Mouse (Mus musculus): Measurements from ENCODE around the gene Ergic1.

Ergic1 gene

GRCm38 (mm10) chr17:26662978-26663683 lies 101.8 kb downstream of the Ergic1 start, which contains the start of gene Atp6v0e:
Gene Atp6v0e, plus strand, starts transcription at chr17:26663231.
- DNase-seq = peak; percentile 93 to 96

GRCm38 (mm10) chr17:26665600-26665999 lies 104.3 kb downstream of the Ergic1 start:
- no peak for DNase-seq

GRCm38 (mm10) chr17:26671268-26671667 lies 110.0 kb downstream of the Ergic1 start:
- no peak for DNase-seq

- DNase-seq = no peak
Measured at GRCm38 (mm10) chr17:26675845-26676244, 114.6 kb downstream of the Ergic1 start.

- peak; percentile 91 to 94 for DNase-seq
Measured at GRCm38 (mm10) chr17:26676252-26676615, 114.9 kb downstream of the Ergic1 start.

- peak; percentile 77 to 85 for DNase-seq
Measured at GRCm38 (mm10) chr17:26676616-26677376, 115.5 kb downstream of the Ergic1 start.

GRCm38 (mm10) chr17:26677711-26678637 lies 116.7 kb downstream of the Ergic1 start:
- DNase-seq = no peak

- no peak for DNase-seq
Measured at GRCm38 (mm10) chr17:26681276-26681675, 120.0 kb downstream of the Ergic1 start.

GRCm38 (mm10) chr17:26686334-26687000 lies 125.2 kb downstream of the Ergic1 start:
- no peak for DNase-seq

GRCm38 (mm10) chr17:26688795-26689735 lies 127.8 kb downstream of the Ergic1 start:
- no peak for DNase-seq

- no peak for DNase-seq
Measured at GRCm38 (mm10) chr17:26689810-26690209, 128.5 kb downstream of the Ergic1 start.

- DNase-seq = no peak
Measured at GRCm38 (mm10) chr17:26690236-26690635, 128.9 kb downstream of the Ergic1 start.

- DNase-seq = peak; percentile 39 to 50
Measured at GRCm38 (mm10) chr17:26691110-26691509, 129.8 kb downstream of the Ergic1 start.

- no peak for DNase-seq
Measured at GRCm38 (mm10) chr17:26693424-26693823, 132.1 kb downstream of the Ergic1 start.

- DNase-seq = no peak
Measured at GRCm38 (mm10) chr17:26694171-26694570, 132.9 kb downstream of the Ergic1 start.

GRCm38 (mm10) chr17:26695193-26695592 lies 133.9 kb downstream of the Ergic1 start:
- no peak for DNase-seq

GRCm38 (mm10) chr17:26698846-26699245 lies 137.6 kb downstream of the Ergic1 start:
- no peak for DNase-seq

- DNase-seq = peak; percentile 91 to 94
Measured at GRCm38 (mm10) chr17:26699819-26700616, 138.7 kb downstream of the Ergic1 start.

- no peak for DNase-seq
Measured at GRCm38 (mm10) chr17:26701565-26701964, 140.3 kb downstream of the Ergic1 start.

GRCm38 (mm10) chr17:26702621-26703020 lies 141.3 kb downstream of the Ergic1 start:
- DNase-seq = no peak

Data from lung, adult 18-20 months (tissue).